Mouse (Mus musculus) midbrain, embryonic 15.5 days (tissue): ENCODE measurements around the gene Srgn. TPM values are rescaled to one million over a fixed set of nuclear protein-coding genes. Genes with fewer than 3 reads are reported as not detected.
"Not testable (repeated sequence)": the region's sequence is repeated elsewhere in the genome, so short reads cannot be mapped to it uniquely, and the experiment has no call there.

Source experiments
- ATAC-seq: fragments of 200-750 bp; cut with Nextera tagmentation; replicated peaks from 2 replicates; pipeline ENCODE4 v1.8.0; 2017; ENCODE audit warnings: moderate TSS enrichment
- H3K27ac ChIP-seq: fragments of 300-500 bp; sonication (generic); 2 replicates; pipeline ENCODE4 v1.5.1; 2015; ENCODE audit warnings: mild to moderate bottlenecking, inconsistent platforms
- H3K27me3 ChIP-seq: fragments of 300-500 bp; sonication (generic); replicated peaks from 2 replicates; pipeline ENCODE4 v1.6.1; 2015; ENCODE audit warnings: inconsistent platforms
- H3K36me3 ChIP-seq: fragments of 300-500 bp; sonication (generic); replicated peaks from 2 replicates; pipeline ENCODE4 v1.6.1; 2015; ENCODE audit warnings: inconsistent platforms
- H3K4me1 ChIP-seq: fragments of 300-500 bp; sonication (generic); 2 replicates; pipeline ENCODE4 v1.6.1; 2015; ENCODE audit warnings: inconsistent platforms
- H3K4me2 ChIP-seq: fragments of 300-500 bp; sonication (generic); 2 replicates; pipeline ENCODE4 v1.6.1; 2015; ENCODE audit warnings: inconsistent platforms, mild to moderate bottlenecking, moderate library complexity
- H3K4me3 ChIP-seq: fragments of 300-500 bp; sonication (generic); 2 replicates; pipeline ENCODE4 v1.5.1; 2015; ENCODE audit warnings: mild to moderate bottlenecking, inconsistent platforms
- H3K9ac ChIP-seq: fragments of 300-500 bp; sonication (generic); 2 replicates; pipeline ENCODE4 v1.6.1; 2015; ENCODE audit warnings: mild to moderate bottlenecking, inconsistent platforms
- H3K9me3 ChIP-seq: fragments of 300-500 bp; sonication (generic); 2 replicates; pipeline ENCODE4 v1.6.1; 2016; ENCODE audit warnings: inconsistent platforms
- WGBS: fragments of 180-500 bp; shearing (Covaris S2); methylation state at CpG from one replicate; pipeline ENCODE4 v1.1.7; 2015; ENCODE audit warnings: mixed read lengths; 5-methylcytosine and 5-hydroxymethylcytosine counted together
- polyA plus RNA-seq: library from polyadenylated mRNA; unstranded; fragments of >200 nt; fragmentation: Nextera tagmentation; extraction: Ambion mirVana; gene quantifications from 2 replicates; pipeline ENCODE4 v1.2.1, GENCODE M21; 2015

Gene Srgn
- polyA plus RNA-seq, 1 experiment from 2014 or later, result 10.5 TPM

GRCm38 (mm10) chr10:62461321-62461720, 65.9 kb downstream of the Srgn start:
- H3K27ac ChIP-seq, result no peak overlapping the region
- no peak overlapping the region for H3K4me3 ChIP-seq
- no peak overlapping the region for H3K9ac ChIP-seq
- H3K36me3 ChIP-seq, result peaks cover 19% of the 10 kb centered on the region; the same call in 1 of the 2 replicates
- H3K27me3 ChIP-seq, result no peaks in the 10 kb centered on the region
- no peak overlapping the region for H3K4me2 ChIP-seq
- no peaks in the 10 kb centered on the region for H3K9me3 ChIP-seq
- H3K4me1 ChIP-seq, result no peaks in the 10 kb centered on the region
- no peak for ATAC-seq

GRCm38 (mm10) chr10:62452001-62452400, 75.2 kb downstream of the Srgn start:
- ATAC-seq, H3K27me3 ChIP-seq, H3K9ac ChIP-seq, H3K9me3 ChIP-seq, H3K27ac ChIP-seq, H3K4me2 ChIP-seq, H3K4me3 ChIP-seq: not testable (repeated sequence)
- Histone ChIP-seq H3K36me3 (peaks cover 12% of the 10 kb centered on the region; the same call in 1 of the 2 replicates), H3K4me1 (peaks cover 18% of the 10 kb centered on the region)
- 68% methylated on average over 11 of the region's 11 CpGs for WGBS

GRCm38 (mm10) chr10:62450280-62450640, 77.0 kb downstream of the Srgn start:
- no peaks in the 10 kb centered on the region for H3K9me3 ChIP-seq
- H3K4me2 ChIP-seq, result peak overlapping the region; percentile 71
- H3K9ac ChIP-seq, result peak overlapping the region; percentile 98
- no peak for ATAC-seq
- H3K4me3 ChIP-seq, result peak overlapping the region; percentile 93
- H3K36me3 ChIP-seq, result peaks cover 17% of the 10 kb centered on the region
- 33% methylated on average over 18 of the region's 18 CpGs for whole genome bisulfite sequencing
- H3K27ac ChIP-seq, result peak overlapping the region; percentile 94
- H3K4me1 ChIP-seq, result peaks cover 18% of the 10 kb centered on the region
- H3K27me3 ChIP-seq, result no peaks in the 10 kb centered on the region

- peaks cover 23% of the 10 kb centered on the region for H3K36me3 ChIP-seq
- H3K9ac ChIP-seq, result peak within 1 kb of the TSS; percentile 98
- no peaks in the 10 kb centered on the region for H3K27me3 ChIP-seq
- peak within 1 kb of the TSS; percentile 93 for H3K4me3 ChIP-seq
- ATAC-seq, result peak; percentile 97
- peak within 1 kb of the TSS; percentile 94 for H3K27ac ChIP-seq
- peaks cover 18% of the 10 kb centered on the region for H3K4me1 ChIP-seq
- WGBS, result under 1% methylated on average over 73 of the region's 73 CpGs
- H3K4me2 ChIP-seq, result peak within 1 kb of the TSS; percentile 71
- H3K9me3 ChIP-seq, result no peaks in the 10 kb centered on the region
These were observed 77.6 kb downstream of the Srgn start, which contains the start of the genes 4930507D05Rik and Supv3l1 for GRCm38 (mm10) chr10:62449364-62450279. Gene 4930507D05Rik, plus strand, starts transcription at chr10:62449489. Gene Supv3l1, minus strand, starts transcription at chr10:62449738.

Other genes starting within 250 kb of the Srgn start
- gene Hk1, start 147.5 kb downstream of the Srgn start, polyA plus RNA-seq, result 126 and 135 TPM in 2 replicates
- 0.27 and 0.35 TPM in 2 replicates for gene Hkdc1, start 105.0 kb downstream of the Srgn start, polyA plus RNA-seq
- 1.2 and 1.5 TPM in 2 replicates for gene 4930507D05Rik, start 78.0 kb downstream of the Srgn start, polyA plus RNA-seq
- gene Supv3l1, start 77.7 kb downstream of the Srgn start, polyA plus RNA-seq, result 19.8 and 21.1 TPM in 2 replicates
- gene Vps26a, start 40.6 kb downstream of the Srgn start, polyA plus RNA-seq, result 52.6 and 55.0 TPM in 2 replicates
- gene Kif1bp, start 51.0 kb upstream of the Srgn start, polyA plus RNA-seq, result 76.4 and 77.3 TPM in 2 replicates
- 13.2 and 15.0 TPM in 2 replicates for gene Ddx21, start 74.8 kb upstream of the Srgn start, polyA plus RNA-seq
- 83.7 and 88.1 TPM in 2 replicates for gene Ddx50, start 123.8 kb upstream of the Srgn start, polyA plus RNA-seq
- 3.3 and 4.2 TPM in 2 replicates for gene Stox1, start 198.7 kb upstream of the Srgn start, polyA plus RNA-seq